Mouse (Mus musculus) layer of hippocampus, postnatal 10 days (tissue): Measurements from ENCODE around the gene Tesc. TPM values are rescaled to one million over a fixed set of nuclear protein-coding genes. Genes with fewer than 3 reads are reported as not detected.

Source experiments
- DNase-seq, 2 experiments: peaks; one replicate each; pipeline ENCODE4 v3.0.0; 2021; ENCODE audit warnings: low spot score in 2 of 2
- total RNA-seq, 2 experiments: library from RNA; stranded (reverse); gene quantifications; 2 replicates each; pipeline ENCODE4 v1.2.3; 2021

Gene Tesc
- total RNA-seq, 2 experiments from 2014 or later: 41.3 to 42.2 TPM

GRCm38 (mm10) chr5:118015028-118015427, 12.5 kb upstream of the Tesc start:
- peak; percentile 67 to 70 for DNase-seq

DNA sequence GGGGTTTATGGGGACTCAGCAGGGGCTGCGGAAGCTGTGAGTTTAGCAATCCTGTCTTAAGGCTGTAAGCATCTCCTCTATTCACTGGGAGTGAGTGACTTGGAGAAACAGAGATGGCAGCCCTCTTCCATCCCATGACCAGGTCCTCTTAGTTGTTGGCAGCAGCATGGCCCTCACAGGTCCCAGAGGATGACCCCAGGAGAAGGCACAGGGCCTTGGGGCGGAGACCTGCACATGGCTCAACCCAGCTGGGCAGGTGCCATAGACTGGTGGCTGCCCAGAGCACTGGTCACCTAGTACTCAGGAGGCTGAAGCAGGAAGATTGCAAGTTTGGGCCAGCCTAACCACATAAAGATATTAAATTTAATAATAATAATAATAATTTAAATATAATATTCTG, 11.9 kb upstream of the Tesc start:
- DNase-seq: no peak

- no peak for DNase-seq
These were observed 10.0 kb upstream of the Tesc start for GRCm38 (mm10) chr5:118017527-118017926.

DNA sequence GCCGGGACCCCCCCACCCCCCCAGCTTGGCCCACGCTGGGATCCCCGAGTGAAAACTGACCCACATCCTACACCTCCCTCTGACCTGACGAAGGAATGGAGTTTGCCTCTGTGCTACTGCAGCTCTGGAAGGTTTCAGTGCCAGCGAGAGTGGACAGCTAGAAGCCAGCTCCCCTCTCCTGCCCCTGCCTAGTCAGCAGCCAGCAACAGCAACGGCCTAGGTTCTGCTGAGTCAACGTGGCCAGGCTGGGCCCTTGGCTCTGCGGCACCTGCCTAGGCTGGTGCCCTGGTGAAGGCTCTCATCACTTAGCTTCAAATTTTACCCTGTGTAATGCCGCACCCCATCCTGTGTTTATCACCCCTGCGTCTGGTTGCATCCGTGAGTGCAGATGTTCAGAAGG, 7.6 kb upstream of the Tesc start:
- no peak for DNase-seq

DNA sequence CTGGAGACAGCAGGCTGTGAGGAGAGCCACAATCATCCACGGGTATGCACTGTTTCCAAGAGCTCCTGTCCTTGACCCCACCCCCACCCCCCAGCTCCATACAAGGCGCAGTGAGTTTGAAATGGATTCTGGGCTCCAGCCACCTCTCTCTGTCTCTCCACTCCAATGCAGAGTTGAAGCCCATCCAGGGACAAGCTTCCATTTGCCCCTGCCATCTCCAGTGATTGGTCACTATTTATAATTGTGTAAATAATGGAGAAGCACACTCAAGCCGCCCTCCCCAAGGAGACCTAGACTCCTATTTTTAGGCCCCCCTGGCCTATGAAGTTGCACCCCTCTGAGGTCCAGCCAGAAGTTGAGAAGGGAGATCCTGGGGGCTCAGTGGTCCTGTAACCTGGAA, 4.5 kb upstream of the Tesc start:
- DNase-seq: no peak

DNA sequence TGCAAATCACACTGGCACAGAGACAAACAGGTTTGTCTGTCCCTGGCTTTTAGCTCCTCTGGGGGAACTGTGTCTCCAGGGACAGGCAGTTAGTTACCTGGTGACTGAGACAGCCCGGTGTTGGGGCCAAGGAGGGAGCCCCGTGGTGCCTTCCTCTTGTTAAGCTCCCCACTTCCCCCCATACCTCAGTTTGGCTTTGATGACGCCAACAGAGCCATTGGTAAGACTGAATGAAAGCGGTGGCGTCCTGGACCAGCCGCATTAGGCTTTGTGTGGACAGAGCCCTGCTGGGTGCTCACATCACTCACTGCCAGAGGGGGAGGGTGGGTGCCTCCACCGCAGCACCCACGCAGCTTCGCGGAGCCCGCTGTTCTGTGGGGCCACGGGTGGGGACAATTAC, 1.7 kb upstream of the Tesc start:
- DNase-seq: no peak

DNA sequence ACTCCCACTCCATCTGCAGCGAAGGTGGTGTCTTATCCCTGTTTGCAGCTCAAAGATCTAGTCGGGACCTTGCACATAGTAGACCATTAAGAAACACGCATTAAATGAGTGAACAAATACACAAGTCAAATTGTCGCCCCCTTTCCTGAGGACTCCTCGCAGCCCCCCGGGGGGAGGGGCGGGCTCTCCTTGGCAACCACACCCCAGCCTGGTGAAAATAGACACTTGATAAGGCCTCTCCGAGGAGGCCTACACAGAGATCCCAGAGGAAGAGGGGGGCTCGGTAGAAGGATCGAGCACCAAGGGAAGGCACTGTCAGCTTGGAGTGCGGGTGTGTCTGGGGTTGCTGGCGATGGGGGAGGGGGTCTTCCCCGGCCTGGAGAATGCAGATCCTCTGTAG, 1.2 kb upstream of the Tesc start:
- DNase-seq: no peak

DNA sequence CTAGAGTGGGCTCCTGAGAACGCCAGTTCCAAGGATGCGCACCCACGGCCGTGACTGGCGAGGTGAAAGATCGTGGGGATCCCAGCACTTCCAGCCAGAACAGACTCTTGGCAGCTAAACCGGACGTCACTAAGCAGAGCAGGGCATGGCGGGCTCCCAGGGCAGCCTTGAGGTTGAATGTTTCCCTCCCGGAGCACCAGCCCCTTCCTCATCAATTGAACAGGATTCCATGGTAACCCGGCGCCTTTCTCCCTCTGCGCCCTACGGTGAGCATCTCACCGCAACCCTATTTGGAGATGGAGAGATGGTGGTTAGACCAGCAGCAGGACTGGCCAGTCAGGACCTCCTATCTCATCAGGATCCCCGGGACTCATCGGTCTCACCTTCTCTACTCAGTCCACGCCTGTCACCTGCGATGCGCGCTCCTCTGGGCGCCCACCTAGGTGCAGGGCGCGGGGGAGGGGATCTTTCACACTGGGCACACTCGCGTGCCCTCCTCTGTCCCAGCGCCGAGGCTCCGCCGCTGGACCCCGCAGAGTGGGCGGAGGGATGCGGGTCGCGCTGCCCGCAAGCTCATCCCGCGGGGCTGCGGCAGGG, 344 bp upstream of the Tesc start:
- no peak for DNase-seq

- no peak for DNase-seq
These were observed 870 bp downstream of the Tesc start for GRCm38 (mm10) chr5:118028191-118029034.

- DNase-seq: no peak
These were observed 1.5 kb downstream of the Tesc start for GRCm38 (mm10) chr5:118029035-118029408.

- DNase-seq: peak; percentile 69 to 76
These were observed 1.9 kb downstream of the Tesc start for GRCm38 (mm10) chr5:118029420-118029819.

- DNase-seq: no peak
These were observed 2.6 kb downstream of the Tesc start for GRCm38 (mm10) chr5:118030022-118030675.

DNA sequence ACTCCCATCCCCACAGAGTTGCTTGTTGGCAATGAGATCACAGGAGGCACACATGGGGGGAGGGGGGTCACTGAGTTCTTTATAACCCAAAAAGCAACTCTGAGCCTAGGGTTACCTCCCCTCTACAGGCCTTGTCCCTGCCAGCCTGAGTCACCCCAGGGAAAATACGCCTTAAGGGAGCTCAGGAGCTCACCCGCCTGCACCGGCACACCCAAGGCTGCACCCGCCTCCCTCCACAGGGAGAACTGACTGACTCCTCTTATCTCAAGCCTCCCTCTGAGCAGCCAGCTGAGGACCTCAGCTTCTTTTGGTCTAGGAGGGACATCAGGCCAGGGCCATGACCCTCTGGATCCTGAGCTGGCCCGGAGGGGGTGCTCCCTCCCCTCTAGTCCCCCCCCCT, 3.5 kb downstream of the Tesc start:
- DNase-seq: no peak

DNA sequence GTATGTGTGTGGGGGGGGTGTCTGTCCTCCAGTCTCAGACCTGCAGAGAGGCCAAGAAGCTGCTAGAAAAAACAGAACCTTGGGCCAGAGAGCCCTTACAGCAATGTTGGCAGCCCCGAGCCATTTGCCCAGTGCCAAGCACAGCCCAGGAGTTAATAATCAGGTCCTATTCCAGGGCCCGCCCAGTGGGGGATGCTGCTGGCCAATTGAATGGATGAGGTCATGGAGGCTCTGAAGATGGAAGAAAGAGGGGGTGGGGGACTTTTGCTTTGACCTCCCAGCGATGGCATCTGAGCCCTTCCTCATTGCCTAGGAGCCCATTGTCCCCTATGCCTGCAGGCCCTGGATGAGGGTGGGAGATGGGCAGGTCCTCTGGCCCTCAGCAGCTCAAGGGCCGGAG, 4.0 kb downstream of the Tesc start:
- DNase-seq: no peak

GRCm38 (mm10) chr5:118033328-118033727, 5.8 kb downstream of the Tesc start:
- no peak for DNase-seq

GRCm38 (mm10) chr5:118033740-118034139, 6.2 kb downstream of the Tesc start:
- no peak for DNase-seq

GRCm38 (mm10) chr5:118034632-118035031, 7.1 kb downstream of the Tesc start:
- DNase-seq: no peak

DNA sequence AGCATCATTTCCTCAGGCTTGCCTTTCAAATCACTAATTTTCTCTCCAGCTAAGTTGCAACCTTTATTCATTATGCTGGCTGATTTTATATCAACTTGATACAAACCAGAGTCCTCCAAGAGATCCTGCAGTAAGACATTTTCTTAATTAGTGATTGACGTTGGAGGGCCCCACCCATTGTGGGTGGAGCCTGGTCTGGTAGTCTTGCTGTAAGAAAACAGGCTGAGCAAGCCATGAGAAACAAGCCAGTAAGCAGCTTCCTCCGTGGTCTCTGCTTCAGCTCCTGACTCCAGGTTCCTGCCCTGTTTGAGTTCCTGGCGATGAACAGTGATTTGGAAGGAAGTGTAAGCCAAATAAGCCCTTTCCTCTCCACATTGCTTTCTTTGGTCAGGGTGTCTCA, 8.2 kb downstream of the Tesc start:
- DNase-seq: no peak

- DNase-seq: no peak
These were observed 9.6 kb downstream of the Tesc start for GRCm38 (mm10) chr5:118036888-118037797.

DNA sequence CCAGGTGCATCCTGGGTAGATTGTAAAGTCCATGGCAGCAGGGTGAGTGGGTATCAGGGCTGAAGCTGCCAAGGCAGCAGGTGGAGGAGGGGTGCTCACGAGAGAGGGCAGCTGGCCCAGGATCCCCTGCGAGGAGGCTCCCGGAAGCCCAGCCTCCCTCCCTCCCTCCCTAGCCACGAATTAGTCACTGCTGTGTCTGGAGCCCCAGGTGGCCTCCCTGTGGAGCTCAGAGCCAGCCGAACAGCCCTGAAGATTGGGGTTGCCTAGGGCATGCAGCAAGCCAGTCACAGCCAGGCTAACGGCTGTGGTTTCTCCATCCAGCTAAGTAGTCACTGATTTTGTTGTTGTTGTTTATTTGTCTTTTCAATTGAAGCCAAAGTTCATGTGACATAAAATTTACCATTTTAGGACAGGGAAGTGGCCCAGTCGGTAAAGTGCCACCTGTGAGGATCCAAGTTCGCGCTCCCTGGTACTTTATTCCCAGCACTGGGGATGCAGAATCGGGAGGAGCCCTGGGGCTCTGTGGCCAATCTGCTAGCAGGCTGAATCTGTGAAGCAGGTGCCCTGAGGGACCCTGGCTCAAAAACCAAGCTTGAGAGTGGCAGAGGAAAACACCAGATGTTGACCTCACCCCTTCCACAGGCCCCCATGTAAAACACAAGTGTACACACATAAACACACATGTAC, 10.4 kb downstream of the Tesc start:
- peak in 1 of 2 experiments; percentile 49 for DNase-seq

DNA sequence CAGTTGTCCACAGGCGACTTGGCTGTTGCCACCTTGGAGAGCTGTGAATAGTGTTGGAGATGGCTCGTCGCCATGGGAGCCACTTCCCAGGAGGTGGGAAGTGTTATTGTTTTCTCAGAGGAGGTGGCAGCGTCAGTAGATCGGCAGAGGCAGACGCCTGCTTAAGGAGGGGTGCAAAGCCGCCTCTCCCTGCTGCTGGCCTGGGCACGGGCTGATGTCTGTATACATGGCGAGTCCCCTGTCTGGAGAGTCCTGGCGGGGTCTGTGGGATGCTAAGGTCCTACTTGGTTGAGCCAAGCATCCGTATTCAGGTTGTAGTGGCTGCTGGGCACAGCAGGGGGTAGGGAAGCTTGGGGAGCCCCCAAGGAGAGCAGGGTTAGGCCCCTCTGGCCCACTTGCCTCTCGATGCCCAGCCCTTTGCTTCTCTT, 11.7 kb downstream of the Tesc start:
- DNase-seq: no peak
